In genomic region chr9:101740949-101741605, GRCm38 (mm10) we compare ENCODE assay signal across 20 mouse cellular contexts.
A peak's percentile ranks its signal among the peaks of the same experiment; 100 is the strongest.
DNase-seq lines count a peak whose midpoint lies in the region; ATAC-seq and TF ChIP-seq lines count a peak whose summit lies in the region.
"Had no signal": no experiment of that assay in that cellular context is flagged by ENCODE, and none has a peak within 500 bp of the region (broad histone marks: within the 10 kb centered on the region; RNA-seq: fewer than 3 reads in every experiment).

No protein-coding gene starts in this region.

- intact Hi-C loops in heart, adult 2 months (cut with DNase I) = no loop called here

- peak; percentile 1 for DNase-seq in kidney, postnatal 14 days
- no peak for DNase-seq in kidney, adult 18-20 months
- DNase-seq in neural tube, embryonic 10.5 days (ENCODE audit: extremely low spot score, low spot score) = peak; percentile 21
- DNase-seq in heart, adult 2 months = no peak
- DNase-seq: adrenal gland, adult 2 months; cerebellum, adult 11-12 months; heart, adult 18-20 months; layer of hippocampus, postnatal 36 days; thymus, adult 2 months had no signal

- TF ChIP-seq POLR2A in heart, adult 2 months (IDR thresholded peaks at IDR 0.05; ENCODE audit: insufficient read depth, low read depth, low read length) = no peak

- no peak overlapping the region for H3K4me2 ChIP-seq in hindbrain, embryonic 13.5 days
- no peak overlapping the region for H3K4me2 ChIP-seq in hindbrain, embryonic 16.5 days (ENCODE audit: low read length)
- H3K4me2 ChIP-seq in neural tube, embryonic 15.5 days = no peak overlapping the region
- 0 out of 2 replicates have a peak overlapping the region, but pooled peaks have one; percentile 2 for H3K4me2 ChIP-seq in neural tube, embryonic 13.5 days
- H3K4me2 ChIP-seq: embryonic facial prominence, embryonic 15.5 days; heart, embryonic 15.5 days had no signal

- ATAC-seq in hindbrain, embryonic 13.5 days (ENCODE audit: low FRiP score) = no peak
- no peak for ATAC-seq in hindbrain, embryonic 16.5 days
- ATAC-seq in neural tube, embryonic 15.5 days (ENCODE audit: low FRiP score) = no peak
- no peak for ATAC-seq in neural tube, embryonic 13.5 days (ENCODE audit: low read depth)

- no peaks in the 10 kb centered on the region for H3K9me3 ChIP-seq in hindbrain, embryonic 13.5 days
- no peaks in the 10 kb centered on the region for H3K9me3 ChIP-seq in hindbrain, embryonic 16.5 days (ENCODE audit: control insufficient read depth, low read length)
- no peaks in the 10 kb centered on the region for H3K9me3 ChIP-seq in neural tube, embryonic 15.5 days (replicated peaks)
- H3K9me3 ChIP-seq in neural tube, embryonic 13.5 days = no peaks in the 10 kb centered on the region
- H3K9me3 ChIP-seq: embryonic facial prominence, embryonic 15.5 days; forebrain, embryonic 10.5 days; heart, embryonic 15.5 days; hindbrain, embryonic 10.5 days; midbrain, embryonic 10.5 days had no signal

- peak overlapping the region; percentile 26 for H3K27ac ChIP-seq in hindbrain, embryonic 13.5 days
- no peak overlapping the region for H3K27ac ChIP-seq in hindbrain, embryonic 16.5 days (ENCODE audit: low read depth, low read length)
- no peak overlapping the region for H3K27ac ChIP-seq in neural tube, embryonic 15.5 days (replicated peaks)
- no peak overlapping the region for H3K27ac ChIP-seq in neural tube, embryonic 13.5 days (replicated peaks)
- H3K27ac ChIP-seq in heart, adult 2 months = no peak overlapping the region
- H3K27ac ChIP-seq: embryonic facial prominence, embryonic 15.5 days; forebrain, embryonic 10.5 days; heart, embryonic 15.5 days; hindbrain, embryonic 10.5 days; midbrain, embryonic 10.5 days had no signal

- H3K36me3 ChIP-seq in hindbrain, embryonic 13.5 days = no peaks in the 10 kb centered on the region
- no peaks in the 10 kb centered on the region for H3K36me3 ChIP-seq in hindbrain, embryonic 16.5 days (ENCODE audit: control insufficient read depth, insufficient read depth, low read length)
- H3K36me3 ChIP-seq in neural tube, embryonic 15.5 days = no peaks in the 10 kb centered on the region
- H3K36me3 ChIP-seq in neural tube, embryonic 13.5 days = no peaks in the 10 kb centered on the region
- H3K36me3 ChIP-seq in heart, adult 2 months (ENCODE audit: control insufficient read depth, insufficient read depth, low read length) = no peaks in the 10 kb centered on the region
- H3K36me3 ChIP-seq: embryonic facial prominence, embryonic 15.5 days; forebrain, embryonic 10.5 days; heart, embryonic 15.5 days; hindbrain, embryonic 10.5 days; midbrain, embryonic 10.5 days had no signal

- TF ChIP-seq CTCF in heart, adult 2 months (IDR thresholded peaks at IDR 0.05) = no peak

- H3K4me1 ChIP-seq in hindbrain, embryonic 13.5 days (replicated peaks) = peaks cover 5% of the 10 kb centered on the region; the same call in 1 of the 2 replicates
- 0 out of 2 replicates have a peak, but pooled peaks cover 2% of the 10 kb centered on the region for H3K4me1 ChIP-seq in hindbrain, embryonic 16.5 days (ENCODE audit: control insufficient read depth, insufficient read depth, low read depth, low read length)
- no peaks in the 10 kb centered on the region for H3K4me1 ChIP-seq in neural tube, embryonic 15.5 days
- peaks cover 5% of the 10 kb centered on the region; the same call in 1 of the 2 replicates for H3K4me1 ChIP-seq in neural tube, embryonic 13.5 days (replicated peaks)
- no peaks in the 10 kb centered on the region for H3K4me1 ChIP-seq in heart, adult 2 months (ENCODE audit: control insufficient read depth, insufficient read depth, low read length)
- H3K4me1 ChIP-seq: forebrain, embryonic 10.5 days; heart, embryonic 15.5 days; midbrain, embryonic 10.5 days had no signal

- H3K79me2 ChIP-seq in heart, adult 2 months (replicated peaks; ENCODE audit: control insufficient read depth, insufficient read depth, low read length) = no peaks in the 10 kb centered on the region

- no peak overlapping the region for H3K9ac ChIP-seq in hindbrain, embryonic 13.5 days
- H3K9ac ChIP-seq in hindbrain, embryonic 16.5 days (ENCODE audit: low read depth, low read length) = no peak overlapping the region
- no peak overlapping the region for H3K9ac ChIP-seq in neural tube, embryonic 15.5 days (replicated peaks)
- H3K9ac ChIP-seq in neural tube, embryonic 13.5 days = no peak overlapping the region
- no peak overlapping the region for H3K9ac ChIP-seq in heart, adult 2 months (ENCODE audit: low read depth, low read length)
- H3K9ac ChIP-seq: embryonic facial prominence, embryonic 15.5 days; heart, embryonic 15.5 days had no signal

- no peak overlapping the region for H3K4me3 ChIP-seq in hindbrain, embryonic 13.5 days
- H3K4me3 ChIP-seq in hindbrain, embryonic 16.5 days (ENCODE audit: low read length) = no peak overlapping the region
- no peak overlapping the region for H3K4me3 ChIP-seq in neural tube, embryonic 15.5 days (replicated peaks)
- no peak overlapping the region for H3K4me3 ChIP-seq in neural tube, embryonic 13.5 days
- H3K4me3 ChIP-seq in heart, adult 2 months = no peak overlapping the region
- H3K4me3 ChIP-seq: embryonic facial prominence, embryonic 15.5 days; forebrain, embryonic 10.5 days; heart, embryonic 15.5 days; hindbrain, embryonic 10.5 days; midbrain, embryonic 10.5 days; myocyte had no signal

- 49% methylated on average over 10 of the region's 10 CpGs for WGBS in hindbrain, embryonic 13.5 days
- 50% methylated on average over 10 of the region's 10 CpGs for whole genome bisulfite sequencing in hindbrain, embryonic 16.5 days
- WGBS in neural tube, embryonic 15.5 days = 50% methylated on average over 10 of the region's 10 CpGs
- WGBS in neural tube, embryonic 13.5 days = 46% methylated on average over 10 of the region's 10 CpGs
- 66% methylated on average over 10 of the region's 10 CpGs for WGBS in heart, adult 2 months

- no peaks in the 10 kb centered on the region for H3K27me3 ChIP-seq in hindbrain, embryonic 13.5 days
- H3K27me3 ChIP-seq in hindbrain, embryonic 16.5 days (replicated peaks; ENCODE audit: control insufficient read depth, insufficient read depth, low read length) = no peaks in the 10 kb centered on the region
- no peaks in the 10 kb centered on the region for H3K27me3 ChIP-seq in neural tube, embryonic 15.5 days (replicated peaks)
- H3K27me3 ChIP-seq in neural tube, embryonic 13.5 days = no peaks in the 10 kb centered on the region
- H3K27me3 ChIP-seq in heart, adult 2 months (ENCODE audit: control insufficient read depth, insufficient read depth, low read length) = no peaks in the 10 kb centered on the region
- H3K27me3 ChIP-seq: CH12.LX; embryonic facial prominence, embryonic 15.5 days had no signal

- TF ChIP-seq EP300 in heart, adult 2 months (IDR thresholded peaks at IDR 0.05; ENCODE audit: insufficient read depth, low read depth, low read length) = no peak

Comparison
In these comparisons a context has a peak if more than half of its experiments do, and no peak if none do; other contexts are left out.
1. DNase-seq: peak in kidney, postnatal 14 days (single experiment) and neural tube, embryonic 10.5 days (single experiment); none in kidney, adult 18-20 months (single experiment) and heart, adult 2 months (0 of 2).